Mouse (Mus musculus) cortical plate, adult 2 months (tissue): ENCODE measurements at regions not wholly inside any gene's neighbourhood (a gene's known extent, or its start where the extent isn't known, plus 50 kb on each side); places are given as distances from the start of the nearest gene placed in this dataset.
A peak's percentile ranks its signal among the peaks of the same experiment; 100 is the strongest.

ENCODE experiments used
- H3K27ac ChIP-seq: fragments of 200-500 bp; 2 replicates; pipeline ENCODE4 v1.5.1; 2012; ENCODE audit warnings: low read length, control low read depth, inconsistent platforms; ENCODE audit not compliant: insufficient read depth
- H3K4me1 ChIP-seq: fragments of 200-500 bp; 2 replicates; pipeline ENCODE4 v1.6.1; 2011; ENCODE audit warnings: low read length; ENCODE audit not compliant: control insufficient read depth, insufficient read depth
- H3K4me3 ChIP-seq: fragments of 200-500 bp; 2 replicates; pipeline ENCODE4 v1.5.1; 2011; ENCODE audit warnings: mild to moderate bottlenecking, low read length, control low read depth; ENCODE audit not compliant: insufficient read depth
- CTCF ChIP-seq: fragments of 200-500 bp; IDR thresholded peaks from 2 replicates; pipeline ENCODE4 v1.5.1; 2011; ENCODE audit warnings: mild to moderate bottlenecking, control low read depth, low read length; ENCODE audit not compliant: insufficient read depth; ENCODE audit errors: extremely low read depth
- POLR2A ChIP-seq: fragments of 200-500 bp; IDR thresholded peaks from 2 replicates; pipeline ENCODE4 v1.6.1; 2011; ENCODE audit warnings: mild to moderate bottlenecking, low read length, control low read depth; ENCODE audit not compliant: insufficient read depth; ENCODE audit errors: extremely low read depth

DNA sequence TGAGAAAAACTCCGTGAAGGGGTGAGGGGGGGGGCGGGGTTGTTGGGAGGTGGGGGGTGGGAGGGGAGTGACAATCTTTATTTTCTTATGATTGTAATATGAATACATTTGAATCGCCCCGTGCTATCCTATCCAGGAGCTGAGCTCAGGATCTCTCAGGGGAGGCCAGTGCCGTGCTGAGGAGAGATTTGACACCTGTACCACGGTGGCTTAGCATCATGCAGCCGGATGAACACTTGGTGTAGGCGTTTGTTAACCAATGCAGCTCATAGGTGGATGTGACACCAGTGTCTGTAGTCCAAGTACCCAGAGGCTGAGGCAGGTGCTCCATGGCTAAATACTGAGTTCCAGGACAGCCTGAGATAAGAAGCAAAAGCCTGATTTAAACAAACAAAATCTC is 158.2 kb upstream of the Ttc29 start:
- Histone ChIP-seq H3K4me3 (no peak overlapping the region), H3K27ac (no peak overlapping the region), H3K4me1 (no peaks in the 10 kb centered on the region)
- TF ChIP-seq CTCF (no peak), POLR2A (no peak)

DNA sequence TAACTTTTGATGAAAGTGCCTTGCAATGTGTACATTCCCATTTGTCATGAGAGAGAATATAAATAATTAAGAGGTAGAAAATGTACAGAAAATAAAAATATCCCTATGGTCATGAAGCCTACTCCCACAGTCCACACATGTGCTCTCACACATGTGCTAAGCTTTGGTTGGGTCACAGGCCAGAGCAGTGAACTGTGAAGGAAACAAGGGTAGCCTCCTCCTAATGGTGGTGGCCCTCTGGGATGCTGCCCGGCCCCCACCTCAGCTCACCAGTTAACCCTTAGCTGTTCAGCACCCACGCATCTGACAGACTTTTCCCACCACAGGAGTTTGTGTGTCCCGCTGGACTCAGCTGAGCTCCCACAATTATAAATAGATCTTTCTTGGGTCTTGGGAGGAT is 157.6 kb upstream of the Ttc29 start:
- no peaks in the 10 kb centered on the region for H3K4me1 ChIP-seq
- no peak overlapping the region for H3K27ac ChIP-seq
- TF ChIP-seq CTCF (no peak), POLR2A (no peak)
- H3K4me3 ChIP-seq, result no peak overlapping the region

GRCm38 (mm10) chr8:78057357-78057756 is 155.7 kb upstream of the Ttc29 start:
- Histone ChIP-seq H3K4me1 (no peaks in the 10 kb centered on the region), H3K27ac (no peak overlapping the region), H3K4me3 (no peak overlapping the region)
- TF ChIP-seq POLR2A (no peak), CTCF (no peak)

DNA sequence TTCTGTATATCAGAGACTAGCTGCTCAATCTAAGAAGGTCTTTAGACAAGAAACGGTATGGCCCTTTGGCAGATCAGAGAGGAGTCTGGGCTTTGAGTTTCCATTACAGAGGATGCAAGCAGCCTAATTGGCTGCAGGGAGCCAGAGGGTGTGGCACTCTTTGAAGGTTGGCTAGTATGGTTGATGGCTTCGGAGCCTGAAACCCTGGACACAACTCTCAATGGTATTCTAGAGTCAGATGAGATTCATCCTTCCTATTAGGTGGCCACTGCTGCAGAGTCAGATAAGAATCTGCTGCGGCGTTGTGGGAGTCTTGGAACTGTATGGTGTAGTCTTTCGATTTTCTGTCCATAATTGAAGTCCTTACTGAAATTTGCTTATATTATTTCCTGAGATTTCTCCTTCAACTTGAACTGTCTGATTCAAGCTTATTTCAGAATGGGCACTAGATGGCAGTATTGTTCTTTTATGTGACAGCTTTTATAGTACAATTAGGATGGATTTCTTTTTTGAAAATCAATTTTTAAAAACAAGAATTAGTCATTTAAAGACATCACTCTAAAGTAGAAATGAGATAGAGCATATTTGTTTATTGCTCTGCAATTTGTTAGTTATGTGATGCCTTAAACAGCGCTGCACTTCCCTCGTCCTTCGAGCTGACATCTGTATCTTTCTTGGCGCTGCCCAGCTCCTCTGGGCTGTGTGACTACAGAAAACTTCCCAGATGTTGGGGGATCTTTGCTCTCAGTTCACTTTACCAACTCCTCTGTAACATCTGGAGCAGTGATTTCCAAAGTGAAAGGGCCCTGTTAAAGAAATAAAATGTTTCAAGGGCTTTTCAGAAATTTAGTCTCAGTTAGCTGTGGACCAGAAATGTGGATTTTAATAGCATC is 151.0 kb upstream of the Ttc29 start:
- no peak overlapping the region for H3K4me3 ChIP-seq
- H3K27ac ChIP-seq, result no peak overlapping the region
- no peaks in the 10 kb centered on the region; the same call in 1 of the 2 replicates for H3K4me1 ChIP-seq
- no peak for TF ChIP-seq POLR2A
- no peak for TF ChIP-seq CTCF

GRCm38 (mm10) chr8:78063529-78063928 is 149.6 kb upstream of the Ttc29 start:
- no peak overlapping the region for H3K4me3 ChIP-seq
- H3K4me1 ChIP-seq, result no peaks in the 10 kb centered on the region; the same call in 1 of the 2 replicates
- no peak for TF ChIP-seq POLR2A
- TF ChIP-seq CTCF, result peak; percentile 19; the same call in 1 of the 2 replicates
- H3K27ac ChIP-seq, result no peak overlapping the region

- no peak overlapping the region for H3K4me3 ChIP-seq
- TF ChIP-seq CTCF (no peak), POLR2A (no peak)
- no peaks in the 10 kb centered on the region; the same call in 1 of the 2 replicates for H3K4me1 ChIP-seq
- H3K27ac ChIP-seq, result no peak overlapping the region
These were observed 148.9 kb upstream of the Ttc29 start for GRCm38 (mm10) chr8:78064161-78064560.

- TF ChIP-seq POLR2A, result no peak
- TF ChIP-seq CTCF, result no peak
- H3K4me1 ChIP-seq, result no peaks in the 10 kb centered on the region; the same call in 1 of the 2 replicates
These were observed 147.1 kb upstream of the Ttc29 start for GRCm38 (mm10) chr8:78065890-78066493.

GRCm38 (mm10) chr8:78068087-78068910 is 144.8 kb upstream of the Ttc29 start:
- no peak for TF ChIP-seq POLR2A
- TF ChIP-seq CTCF, result no peak
- no peak overlapping the region for H3K27ac ChIP-seq
- no peak overlapping the region for H3K4me3 ChIP-seq
- H3K4me1 ChIP-seq, result no peaks in the 10 kb centered on the region; the same call in 1 of the 2 replicates

More at GRCm38 (mm10) chr8:78065890-78066493, 147.1 kb upstream of the Ttc29 start:
- H3K4me3 ChIP-seq, result no peak overlapping the region
- H3K27ac ChIP-seq, result no peak overlapping the region

- no peak for TF ChIP-seq POLR2A
- TF ChIP-seq CTCF, result no peak
- no peaks in the 10 kb centered on the region for H3K4me1 ChIP-seq
- H3K4me3 ChIP-seq, result no peak overlapping the region
- H3K27ac ChIP-seq, result no peak overlapping the region
These were observed 139.3 kb upstream of the Ttc29 start for GRCm38 (mm10) chr8:78073821-78074220.
